Mouse (Mus musculus): ENCODE measurements around the gene Msrb1. TPM values are rescaled to one million over a fixed set of nuclear protein-coding genes. Genes with fewer than 3 reads are reported as not detected.

Msrb1 gene
- polyA plus RNA-seq, 1 experiment from 2014 or later = 36.7 TPM

GRCm38 (mm10) chr17:24780821-24781220 is 44.4 kb downstream of the Msrb1 start:
- H3K27ac ChIP-seq = no peak overlapping the region
- no peak overlapping the region for H3K4me2 ChIP-seq
- 86% methylated on average over 2 of the region's 2 CpGs for WGBS
- no peaks in the 10 kb centered on the region for H3K4me1 ChIP-seq
- no peaks in the 10 kb centered on the region for H3K27me3 ChIP-seq
- H3K36me3 ChIP-seq = no peaks in the 10 kb centered on the region
- H3K9ac ChIP-seq = no peak overlapping the region
- no peak overlapping the region for H3K4me3 ChIP-seq
- ATAC-seq (ENCODE audit: borderline replicate concordance, extremely low read depth, low FRiP score, low TSS enrichment) = no peak
- no peaks in the 10 kb centered on the region for H3K9me3 ChIP-seq

- no peak for ATAC-seq (ENCODE audit: borderline replicate concordance, extremely low read depth, low FRiP score, low TSS enrichment)
- no peaks in the 10 kb centered on the region for H3K36me3 ChIP-seq
Measured at GRCm38 (mm10) chr17:24792190-24792589, 55.7 kb downstream of the Msrb1 start.

More at GRCm38 (mm10) chr17:24792190-24792589, 55.7 kb downstream of the Msrb1 start:
- 30% methylated on average over 8 of the region's 8 CpGs for WGBS
- no peak overlapping the region for H3K9ac ChIP-seq
- H3K27ac ChIP-seq = no peak overlapping the region
- no peak overlapping the region for H3K4me2 ChIP-seq
- no peak overlapping the region for H3K4me3 ChIP-seq
- no peaks in the 10 kb centered on the region for H3K4me1 ChIP-seq
- H3K9me3 ChIP-seq = no peaks in the 10 kb centered on the region
- H3K27me3 ChIP-seq = no peaks in the 10 kb centered on the region

Other genes with a start within 250 kb of the Msrb1 start
- 0.97 and 1.0 TPM in 2 replicates for gene Caskin1, start 248.0 kb upstream of the Msrb1 start, polyA plus RNA-seq (2015; fragmentation: Nextera tagmentation; extraction: Ambion mirVana)
- gene Traf7, start 208.7 kb upstream of the Msrb1 start, polyA plus RNA-seq (2015; fragmentation: Nextera tagmentation; extraction: Ambion mirVana) = 96.7 and 106 TPM in 2 replicates
- gene Rab26, start 202.4 kb upstream of the Msrb1 start, polyA plus RNA-seq (2015; fragmentation: Nextera tagmentation; extraction: Ambion mirVana) = 2.3 and 3.3 TPM in 2 replicates
- gene Pkd1, start 186.8 kb upstream of the Msrb1 start, polyA plus RNA-seq (2015; fragmentation: Nextera tagmentation; extraction: Ambion mirVana) = 24.7 and 30.2 TPM in 2 replicates
- 48.2 and 53.5 TPM in 2 replicates for gene Tsc2, start 104.0 kb upstream of the Msrb1 start, polyA plus RNA-seq (2015; fragmentation: Nextera tagmentation; extraction: Ambion mirVana)
- 17.2 and 19.6 TPM in 2 replicates for gene Nthl1, start 104.0 kb upstream of the Msrb1 start, polyA plus RNA-seq (2015; fragmentation: Nextera tagmentation; extraction: Ambion mirVana)
- gene Slc9a3r2, start 86.3 kb upstream of the Msrb1 start, polyA plus RNA-seq (2015; fragmentation: Nextera tagmentation; extraction: Ambion mirVana) = 87.3 and 92.4 TPM in 2 replicates
- gene Npw, start 78.2 kb upstream of the Msrb1 start, polyA plus RNA-seq (2015; fragmentation: Nextera tagmentation; extraction: Ambion mirVana) = 2.1 and 2.3 TPM in 2 replicates
- gene Zfp598, start 67.0 kb upstream of the Msrb1 start, polyA plus RNA-seq (2015; fragmentation: Nextera tagmentation; extraction: Ambion mirVana) = 21.2 and 22.2 TPM in 2 replicates
- 1.0 and 2.0 TPM in 2 replicates for gene Syngr3, start 46.7 kb upstream of the Msrb1 start, polyA plus RNA-seq (2015; fragmentation: Nextera tagmentation; extraction: Ambion mirVana)
- 47.3 and 47.4 TPM in 2 replicates for gene Gfer, start 40.5 kb upstream of the Msrb1 start, polyA plus RNA-seq (2015; fragmentation: Nextera tagmentation; extraction: Ambion mirVana)
- gene Noxo1, start 40.4 kb upstream of the Msrb1 start, polyA plus RNA-seq (2015; fragmentation: Nextera tagmentation; extraction: Ambion mirVana) = 3.5 and 5.1 TPM in 2 replicates
- 81.2 and 85.2 TPM in 2 replicates for gene Tbl3, start 29.0 kb upstream of the Msrb1 start, polyA plus RNA-seq (2015; fragmentation: Nextera tagmentation; extraction: Ambion mirVana)
- 0.18 and 0.21 TPM in 2 replicates for gene Rnf151, start 18.6 kb upstream of the Msrb1 start, polyA plus RNA-seq (2015; fragmentation: Nextera tagmentation; extraction: Ambion mirVana)
- 1,576 and 1,662 TPM in 2 replicates for gene Rps2, start 18.5 kb upstream of the Msrb1 start, polyA plus RNA-seq (2015; fragmentation: Nextera tagmentation; extraction: Ambion mirVana)
- 186 and 193 TPM in 2 replicates for gene Ndufb10, start 12.2 kb upstream of the Msrb1 start, polyA plus RNA-seq (2015; fragmentation: Nextera tagmentation; extraction: Ambion mirVana)
- gene Rpl3l, start 8.8 kb upstream of the Msrb1 start, polyA plus RNA-seq (2015; fragmentation: Nextera tagmentation; extraction: Ambion mirVana) = 0.18 TPM in 1 of 2 replicates, not detected in the other
- 2.5 and 3.4 TPM in 2 replicates for gene Hs3st6, start 16.3 kb downstream of the Msrb1 start, polyA plus RNA-seq (2015; fragmentation: Nextera tagmentation; extraction: Ambion mirVana)
- gene Meiob, start 67.6 kb downstream of the Msrb1 start, polyA plus RNA-seq (2015; fragmentation: Nextera tagmentation; extraction: Ambion mirVana) = not detected in 2 replicates
- 31.7 and 32.1 TPM in 2 replicates for gene Hagh, start 103.5 kb downstream of the Msrb1 start, polyA plus RNA-seq (2015; fragmentation: Nextera tagmentation; extraction: Ambion mirVana)
- 18.8 and 19.9 TPM in 2 replicates for gene Fahd1, start 113.7 kb downstream of the Msrb1 start, polyA plus RNA-seq (2015; fragmentation: Nextera tagmentation; extraction: Ambion mirVana)
- 1.00 and 1.4 TPM in 2 replicates for gene Igfals, start 129.4 kb downstream of the Msrb1 start, polyA plus RNA-seq (2015; fragmentation: Nextera tagmentation; extraction: Ambion mirVana)
- gene Nubp2, start 149.7 kb downstream of the Msrb1 start, polyA plus RNA-seq (2015; fragmentation: Nextera tagmentation; extraction: Ambion mirVana) = 54.4 and 56.6 TPM in 2 replicates
- gene Spsb3, start 150.0 kb downstream of the Msrb1 start, polyA plus RNA-seq (2015; fragmentation: Nextera tagmentation; extraction: Ambion mirVana) = 41.7 and 44.2 TPM in 2 replicates
- 28.5 and 30.4 TPM in 2 replicates for gene Eme2, start 158.4 kb downstream of the Msrb1 start, polyA plus RNA-seq (2015; fragmentation: Nextera tagmentation; extraction: Ambion mirVana)
- 89.0 and 92.0 TPM in 2 replicates for gene Mrps34, start 158.5 kb downstream of the Msrb1 start, polyA plus RNA-seq (2015; fragmentation: Nextera tagmentation; extraction: Ambion mirVana)
- 67.1 and 78.5 TPM in 2 replicates for gene Nme3, start 159.9 kb downstream of the Msrb1 start, polyA plus RNA-seq (2015; fragmentation: Nextera tagmentation; extraction: Ambion mirVana)
- 24.0 and 27.6 TPM in 2 replicates for gene Mapk8ip3, start 200.3 kb downstream of the Msrb1 start, polyA plus RNA-seq (2015; fragmentation: Nextera tagmentation; extraction: Ambion mirVana)
- 186 and 189 TPM in 2 replicates for gene Jpt2, start 224.0 kb downstream of the Msrb1 start, polyA plus RNA-seq (2015; fragmentation: Nextera tagmentation; extraction: Ambion mirVana)